Mouse (Mus musculus) skeletal muscle tissue, adult 2 months (tissue): ENCODE measurements around the gene E130114P18Rik.
A peak's percentile ranks its signal among the peaks of the same experiment; 100 is the strongest.

Experiments
- DNase-seq: peaks from one replicate; pipeline ENCODE4 v3.0.0-alpha.2; 2012; ENCODE audit warnings: low read depth, low spot score

Gene E130114P18Rik

DNA sequence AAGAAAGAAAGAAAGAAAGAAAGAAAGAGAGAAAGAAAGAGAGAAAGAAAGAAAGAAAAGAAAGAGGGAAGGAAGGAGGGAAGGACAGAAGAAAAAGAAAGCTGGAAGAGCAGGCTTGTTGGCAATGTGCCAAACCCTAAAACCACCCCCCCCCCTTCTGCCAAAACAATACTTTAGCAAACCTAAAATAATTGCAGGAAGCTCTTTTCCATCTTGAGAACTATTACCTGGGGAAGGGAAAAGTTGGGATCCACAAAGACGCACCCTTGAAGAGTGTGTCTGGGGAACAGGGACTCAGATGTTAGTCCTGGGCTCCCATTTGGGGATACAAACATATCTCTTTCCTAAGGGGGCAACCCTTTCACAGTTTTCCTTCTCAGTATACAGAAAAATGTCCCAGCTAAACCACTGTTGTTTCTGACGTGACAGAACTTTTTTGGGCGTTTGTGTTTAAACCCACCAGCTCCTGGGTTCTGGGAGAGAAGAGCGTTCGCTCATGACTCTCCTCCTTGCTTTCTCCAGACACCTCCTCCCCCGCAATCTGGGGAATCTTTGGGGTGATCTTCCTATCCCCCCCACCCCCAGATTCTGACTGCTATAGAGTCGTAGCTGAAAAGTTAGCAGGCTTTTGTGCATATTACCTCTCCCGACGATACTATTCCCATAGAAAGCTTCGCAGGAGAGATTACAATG lies 1.3 kb downstream of the E130114P18Rik start:
- DNase-seq = no peak

DNA sequence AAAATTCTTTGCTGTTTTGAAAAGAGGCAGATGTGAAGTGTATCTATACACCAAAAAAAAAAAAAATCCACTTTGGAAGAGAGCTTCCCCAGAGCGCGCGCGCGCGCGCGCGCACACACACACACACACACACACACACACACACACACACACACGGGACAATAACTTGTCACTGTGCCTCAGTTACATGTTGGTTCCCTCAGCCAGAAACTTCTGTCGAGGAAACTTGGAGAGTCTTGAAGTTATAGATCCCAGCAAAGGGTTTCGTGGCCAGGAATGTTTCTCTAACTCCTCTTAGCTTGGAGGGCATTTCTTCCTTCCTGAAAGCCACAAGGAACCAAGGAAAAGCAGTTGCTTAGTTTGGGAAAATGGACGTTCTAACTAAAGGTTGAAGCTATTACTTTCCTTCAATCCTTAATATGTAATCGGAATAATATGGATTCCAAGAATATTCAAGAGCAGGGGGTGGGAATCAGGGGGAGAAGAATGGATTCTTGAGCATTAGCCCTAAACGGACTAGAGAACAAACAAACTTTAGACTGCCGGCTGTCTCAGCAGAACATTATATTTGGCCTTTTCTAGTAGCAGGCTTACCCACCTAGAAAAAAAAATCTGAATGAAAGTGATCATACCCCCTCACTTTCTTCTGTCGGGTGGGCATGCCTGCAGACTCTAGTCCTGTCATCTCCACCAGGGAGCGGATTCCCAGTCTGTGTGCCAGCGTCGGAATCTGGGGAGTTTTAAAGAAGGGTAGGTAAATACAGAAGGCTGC lies 2.2 kb downstream of the E130114P18Rik start:
- no peak for DNase-seq

DNA sequence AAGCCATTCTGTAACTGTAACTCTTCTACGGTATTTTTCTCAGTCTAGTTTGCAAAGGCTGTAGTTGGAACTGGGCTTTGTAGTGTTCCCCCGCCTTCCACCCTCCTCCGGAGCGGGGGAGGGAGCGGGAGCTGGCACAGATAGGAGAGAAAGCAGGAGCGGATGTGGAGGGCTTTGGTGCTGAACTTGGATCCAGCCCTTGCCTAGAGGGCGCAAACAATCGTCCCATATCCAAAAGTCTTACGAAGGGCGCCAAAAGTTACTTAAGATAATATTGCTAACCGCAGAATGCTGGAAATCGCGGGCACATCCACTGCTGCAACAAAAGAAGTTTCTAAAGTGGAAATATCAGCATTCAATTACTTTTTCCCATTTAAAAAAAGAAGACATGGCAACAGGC lies 2.8 kb downstream of the E130114P18Rik start:
- DNase-seq = peak; percentile 88

DNA sequence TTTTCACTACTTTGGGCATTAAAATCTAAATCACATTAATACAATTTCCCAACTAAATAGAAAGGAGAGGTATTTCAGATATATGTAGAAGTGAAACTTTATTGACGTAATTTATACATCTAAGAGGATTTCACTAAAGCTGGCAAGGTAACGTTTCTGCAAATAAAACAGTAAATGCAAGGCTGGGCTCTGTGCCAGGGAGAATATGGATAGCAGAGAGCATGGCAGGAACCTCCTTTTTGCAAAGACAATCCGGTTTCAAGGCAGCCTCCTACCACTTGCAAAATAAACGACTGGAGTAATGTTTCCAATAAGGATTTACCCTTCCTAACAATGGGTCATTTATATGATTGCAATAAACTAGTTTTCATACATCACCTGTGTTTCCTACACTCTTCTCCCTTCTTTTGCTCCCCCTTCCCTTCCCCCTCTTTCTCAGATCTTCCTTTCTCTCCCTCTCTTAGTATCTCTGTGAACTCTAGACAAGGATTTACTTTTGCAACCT lies 3.4 kb downstream of the E130114P18Rik start:
- no peak for DNase-seq

DNA sequence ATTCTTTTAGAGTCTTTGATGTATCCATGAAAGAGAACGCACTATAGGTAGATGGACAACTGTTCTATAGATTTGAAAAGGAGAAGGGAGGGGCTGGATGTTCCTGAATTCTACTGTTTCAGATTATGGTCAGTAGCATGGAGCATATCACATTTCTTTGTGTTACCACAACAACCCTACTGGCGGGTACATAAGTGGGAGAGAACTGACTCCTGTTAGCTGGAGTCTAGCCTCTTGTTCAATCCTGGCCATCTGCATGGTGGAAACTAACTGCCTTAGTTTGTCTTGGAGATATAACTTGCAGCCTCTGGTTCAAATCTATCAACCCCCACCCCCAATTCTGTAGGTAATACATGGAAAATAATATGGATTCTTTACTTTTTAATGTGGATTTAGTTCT lies 4.1 kb downstream of the E130114P18Rik start:
- no peak for DNase-seq

DNA sequence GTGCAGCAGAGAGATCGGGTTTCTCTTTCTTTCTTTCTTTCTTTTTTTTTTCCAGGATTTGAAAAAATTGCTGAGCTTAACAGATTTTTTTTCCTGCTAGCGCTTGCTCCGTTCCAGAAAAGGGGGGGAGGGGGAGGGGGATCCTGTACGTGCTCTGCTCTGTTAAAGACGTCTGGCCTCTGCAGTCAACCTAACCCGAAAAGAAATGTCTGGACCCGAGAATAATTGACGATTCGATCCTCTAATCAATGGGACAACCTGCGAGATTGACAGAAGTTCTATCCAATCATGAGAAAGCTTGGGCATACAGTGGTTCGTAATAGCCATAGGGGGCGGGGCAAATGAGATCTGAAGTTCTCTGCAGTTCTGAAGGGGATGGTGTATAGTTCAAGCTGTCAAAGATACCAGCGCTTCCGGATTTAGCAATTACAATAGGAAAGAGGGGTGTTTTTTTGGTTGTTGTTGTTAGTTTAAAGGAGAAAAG lies 4.7 kb downstream of the E130114P18Rik start:
- peak; percentile 99 for DNase-seq

DNA sequence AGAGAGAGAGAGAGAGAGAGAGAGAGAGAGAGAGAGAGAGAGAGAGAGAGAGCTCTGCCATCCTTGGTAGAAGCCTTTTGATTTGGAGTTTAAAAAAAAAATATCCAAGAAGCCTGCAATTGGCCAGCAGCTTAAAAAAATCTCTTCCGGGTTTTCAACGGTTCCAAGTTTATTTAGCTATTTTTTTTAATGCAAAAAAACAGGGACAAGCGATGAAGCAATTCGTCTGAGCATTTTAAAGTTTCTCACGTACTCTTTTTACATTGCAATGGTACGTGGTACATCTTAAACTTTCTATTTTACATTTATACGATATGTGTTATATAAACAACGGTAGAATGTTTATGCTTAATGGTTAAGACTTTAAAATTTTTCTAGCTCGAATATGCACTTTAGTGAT lies 5.2 kb downstream of the E130114P18Rik start, which contains the start of gene Nfia:
Nfia (plus strand) TSS at position 94 of the 400 bp plus-strand sequence.
- DNase-seq = no peak

DNA sequence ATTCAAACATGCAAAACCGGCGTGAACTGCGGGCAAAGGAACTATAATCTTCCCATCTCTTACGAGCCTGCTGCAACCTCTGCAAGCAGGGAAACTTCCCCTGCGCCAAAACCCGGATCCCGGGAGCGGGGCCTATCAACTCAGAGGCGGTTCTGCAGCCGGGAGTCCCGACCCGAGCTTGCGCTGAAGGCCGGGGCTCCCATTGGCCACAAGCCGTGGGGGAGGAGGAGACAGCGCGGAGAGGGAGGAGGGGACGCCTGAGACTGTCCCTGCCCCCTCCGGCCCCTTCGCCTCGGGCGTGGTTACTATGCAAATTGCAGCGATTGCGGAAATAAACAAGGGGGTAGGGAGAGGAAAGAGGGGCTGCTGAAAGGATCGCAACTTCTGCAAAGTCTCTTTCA lies 5.8 kb downstream of the E130114P18Rik start:
- DNase-seq = peak; percentile 98

DNA sequence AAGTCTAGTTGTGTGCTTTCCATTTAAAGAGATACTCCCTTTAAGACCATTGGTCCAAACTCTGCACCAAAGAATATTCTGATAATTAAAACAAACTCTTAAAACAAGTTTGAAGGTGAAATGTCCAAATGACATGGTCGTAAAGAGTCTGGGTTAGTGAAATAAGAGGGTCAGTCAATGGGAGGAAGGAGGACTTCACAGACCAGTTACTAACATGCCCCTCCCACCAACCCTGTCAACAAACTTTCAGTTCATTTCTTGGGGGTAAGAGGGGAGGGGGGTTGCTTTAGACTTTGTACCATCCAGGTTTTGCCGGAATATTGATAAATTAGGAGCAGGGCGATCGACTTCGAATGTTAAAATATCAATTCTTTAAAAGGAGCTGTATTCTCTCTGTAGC lies 6.5 kb downstream of the E130114P18Rik start:
- no peak for DNase-seq

DNA sequence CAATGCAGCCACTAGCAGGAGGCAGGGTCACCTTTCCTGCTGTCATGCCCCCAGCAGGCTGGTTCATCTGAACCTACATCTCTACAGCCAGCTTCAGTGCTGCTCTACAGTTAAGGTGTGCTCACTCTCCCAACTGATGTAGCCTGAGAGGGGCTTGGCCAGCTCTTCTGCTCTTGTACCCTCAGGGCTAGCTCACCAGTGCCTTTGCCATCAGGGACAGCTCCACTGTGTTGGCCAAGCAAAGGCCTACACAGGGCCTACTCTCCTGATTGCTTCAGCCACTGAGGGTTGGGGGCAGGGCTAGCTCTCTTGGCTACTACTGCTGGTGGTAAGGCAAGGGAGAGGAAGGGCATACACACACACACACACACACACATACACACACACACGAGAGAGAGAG lies 8.0 kb downstream of the E130114P18Rik start:
- DNase-seq = no peak

DNA sequence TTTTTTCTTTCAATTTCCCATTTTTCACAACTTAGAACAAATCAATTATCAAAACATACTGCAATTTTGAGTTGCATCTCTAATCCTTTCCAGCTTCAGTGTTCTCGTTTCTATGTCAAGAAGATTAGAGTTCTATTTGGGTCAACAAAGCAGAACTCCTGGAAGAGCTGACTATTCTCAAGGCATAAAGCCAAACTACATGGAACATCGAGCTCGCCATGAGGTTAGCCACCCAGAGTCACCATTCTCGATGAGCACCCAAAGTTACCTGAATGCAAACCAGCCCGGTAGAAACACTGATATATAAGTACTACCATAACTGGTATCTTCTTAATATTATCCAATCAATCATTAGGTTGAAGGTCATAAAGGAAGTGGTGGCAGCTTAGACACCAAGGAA lies 10.4 kb downstream of the E130114P18Rik start:
- no peak for DNase-seq

DNA sequence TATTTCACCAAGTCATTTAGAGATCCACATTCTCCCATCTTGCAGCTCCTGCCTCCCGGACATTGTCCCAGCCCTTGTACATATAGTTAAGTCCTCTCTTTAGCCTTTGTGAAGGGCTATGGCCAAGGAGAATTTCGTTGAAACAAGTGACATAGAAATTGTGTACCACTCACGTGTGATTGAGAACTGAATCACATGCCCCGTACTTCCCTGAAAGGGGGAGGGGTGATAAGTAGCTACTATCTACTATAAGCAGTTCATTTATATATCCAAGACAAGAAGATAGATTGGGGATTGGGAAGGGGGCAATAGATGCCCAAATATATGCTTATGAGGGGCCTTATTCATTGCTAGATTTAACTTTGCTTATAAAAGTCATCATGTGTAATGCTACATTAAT lies 10.9 kb downstream of the E130114P18Rik start:
- DNase-seq = no peak

DNA sequence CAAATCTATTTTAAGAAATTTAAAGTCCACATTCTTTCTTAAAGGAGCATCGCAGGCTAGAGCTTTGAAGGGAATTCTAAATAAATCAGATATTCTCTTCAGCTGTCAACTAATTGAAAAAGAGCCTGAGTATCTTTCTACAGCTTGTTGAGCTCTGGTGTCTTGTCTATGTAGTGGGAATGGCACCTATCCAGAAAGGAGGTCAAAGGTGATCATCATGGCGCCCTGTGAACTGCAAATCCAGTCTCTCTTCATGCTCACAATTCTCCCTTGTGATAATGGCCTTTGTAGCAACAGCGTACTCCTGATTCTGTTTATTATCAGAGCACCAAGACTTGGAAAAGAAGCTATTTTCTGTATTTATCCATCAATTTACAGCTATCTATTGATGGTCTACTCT lies 11.8 kb downstream of the E130114P18Rik start:
- no peak for DNase-seq

DNA sequence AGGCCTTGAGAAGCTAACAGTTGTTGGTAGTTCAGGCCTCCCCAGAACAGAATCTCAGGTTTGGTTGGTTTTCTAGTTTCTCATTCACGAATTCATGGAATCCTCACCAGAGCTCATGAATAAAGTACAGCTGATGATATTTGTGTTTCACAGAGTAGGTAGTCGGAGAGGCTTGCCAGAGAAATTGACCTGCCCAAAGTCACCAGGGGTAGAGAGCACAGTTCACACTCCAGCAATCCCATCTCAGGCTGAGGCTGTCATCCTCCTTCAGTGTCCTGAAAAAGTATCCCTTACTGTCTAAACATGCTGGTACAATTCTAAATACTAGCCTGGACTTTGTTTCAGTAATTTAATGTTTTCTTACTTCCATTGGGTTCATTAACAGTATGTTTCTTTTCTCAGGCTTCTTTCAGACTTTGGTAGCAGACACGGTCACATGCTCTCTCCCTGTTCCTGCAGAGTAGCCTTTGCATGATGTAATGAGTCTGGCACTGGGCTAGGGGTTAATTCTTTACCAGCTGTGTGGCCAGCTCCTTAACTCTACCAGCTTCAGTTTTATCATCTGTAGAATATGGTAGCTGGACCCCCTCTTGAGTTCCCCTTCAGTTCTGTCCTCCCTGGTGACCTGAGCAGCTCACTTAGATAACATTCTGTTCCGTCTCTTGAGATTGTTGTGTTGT lies 12.4 kb downstream of the E130114P18Rik start:
- DNase-seq = no peak

DNA sequence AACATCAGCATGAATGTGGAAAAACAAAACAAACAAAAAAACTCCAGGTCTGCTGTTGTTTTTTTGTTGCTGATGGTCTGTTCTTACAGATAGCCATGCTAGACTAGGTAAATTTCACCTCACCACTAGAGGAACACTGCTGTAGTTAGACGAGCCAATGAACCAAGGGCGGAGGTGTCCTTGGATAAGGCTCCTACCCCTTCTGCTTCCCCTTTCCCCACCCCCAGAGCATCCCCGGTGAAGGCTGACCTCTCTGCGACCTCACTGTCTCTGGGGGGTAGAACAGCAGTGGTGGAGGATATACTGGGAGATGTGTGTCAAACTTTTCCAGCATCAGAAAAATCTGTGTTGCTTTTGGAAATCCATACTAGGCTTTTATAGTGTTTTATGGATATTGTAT lies 13.3 kb downstream of the E130114P18Rik start:
- no peak for DNase-seq

DNA sequence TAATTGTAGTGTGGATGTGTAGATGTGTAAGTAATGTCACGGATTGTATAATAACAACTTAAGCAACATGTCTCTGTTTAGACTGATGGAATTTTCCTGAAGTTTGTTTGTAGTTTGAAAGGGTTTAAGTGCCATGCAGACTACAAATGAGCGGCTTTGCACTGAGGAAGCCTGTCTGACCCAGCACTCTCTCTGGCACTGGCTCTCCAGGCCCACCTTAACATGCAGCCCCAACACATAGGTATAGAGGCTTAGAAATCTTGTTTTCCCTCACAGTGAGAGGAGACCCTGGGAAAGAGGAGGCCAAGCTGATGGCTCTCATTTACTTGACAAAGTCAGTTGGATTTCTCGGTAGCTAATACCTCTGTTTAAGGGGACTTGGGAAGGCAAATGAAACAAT lies 19.2 kb downstream of the E130114P18Rik start:
- DNase-seq = no peak

DNA sequence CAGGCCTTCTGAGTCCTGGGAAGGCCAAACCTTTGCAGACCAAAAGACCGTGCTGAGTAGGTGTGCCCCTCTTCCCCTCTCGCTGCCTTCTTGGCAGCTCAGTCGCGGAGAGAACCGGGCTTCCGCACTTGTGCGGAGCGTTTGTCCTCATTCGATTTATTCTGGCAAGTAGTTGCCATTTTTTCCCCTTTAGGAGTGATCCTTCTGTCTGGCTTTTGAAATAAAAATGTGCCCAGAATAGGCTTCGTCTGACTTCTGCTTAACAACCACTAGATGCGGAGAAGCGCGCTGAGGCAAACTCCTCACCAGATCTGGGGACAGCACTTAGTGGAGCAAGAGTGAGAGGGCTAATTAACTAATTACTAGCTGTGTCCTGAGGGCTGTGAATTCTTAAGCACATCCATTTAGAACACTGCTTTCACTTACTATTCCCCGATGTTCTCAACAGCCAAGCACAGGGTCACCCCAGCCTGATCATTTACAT lies 19.9 kb downstream of the E130114P18Rik start:
- DNase-seq = no peak

DNA sequence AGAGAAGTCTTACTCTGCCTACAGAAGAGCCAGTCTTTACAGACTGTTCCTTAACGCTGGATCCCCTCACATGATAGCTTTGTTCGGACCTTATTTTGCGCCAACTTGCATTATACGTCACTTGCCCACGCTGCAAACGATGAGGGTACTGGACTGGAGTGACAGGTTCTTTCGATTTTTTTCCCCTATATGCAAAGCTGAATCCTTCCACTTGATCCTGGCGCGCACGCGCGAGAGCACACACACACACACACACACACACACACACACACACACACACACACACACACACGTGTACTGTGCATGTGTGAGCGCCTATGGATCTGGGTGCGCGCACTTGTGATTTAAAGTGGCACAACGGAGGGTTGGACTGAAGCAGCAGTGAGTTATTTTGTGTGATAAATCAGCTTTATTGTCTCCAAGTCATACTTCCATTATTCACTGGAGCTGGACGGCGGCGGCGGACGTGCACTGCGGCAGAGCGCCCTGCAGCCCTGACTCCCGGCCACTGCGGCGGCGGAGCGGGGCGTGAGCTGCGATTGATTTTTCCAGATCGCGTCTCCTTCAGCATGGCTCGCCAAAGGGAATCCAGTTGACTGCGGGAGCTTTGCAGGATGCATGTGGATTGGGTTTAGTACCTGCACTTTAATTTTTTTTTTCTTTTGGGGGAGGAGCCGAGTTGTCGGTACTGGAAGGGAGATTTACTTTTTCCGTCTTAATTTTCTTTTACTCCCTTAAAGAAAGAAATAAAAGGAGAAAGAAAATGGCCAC lies 20.5 kb downstream of the E130114P18Rik start:
- peak; percentile 57 for DNase-seq

DNA sequence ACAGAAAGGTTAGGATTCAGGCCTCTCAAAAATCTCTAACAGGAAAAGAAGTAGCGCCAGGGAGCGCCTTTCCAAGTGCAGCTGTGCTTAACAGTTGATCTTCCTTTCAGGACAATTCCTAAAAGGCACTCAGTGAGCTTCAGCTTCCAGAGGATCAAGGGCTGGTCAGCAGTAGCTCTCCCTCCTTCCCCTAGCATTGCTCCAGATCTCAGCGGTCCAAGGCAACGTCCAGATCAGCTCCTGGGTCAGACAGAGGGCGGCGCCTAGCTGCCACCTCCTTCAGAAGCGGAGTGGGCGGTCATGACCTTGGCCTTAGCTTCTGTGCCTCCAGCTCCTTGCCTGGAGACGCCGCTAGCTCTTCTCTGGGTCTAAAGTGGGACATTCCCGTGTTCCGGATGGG lies 23.6 kb downstream of the E130114P18Rik start:
- DNase-seq = peak; percentile 79

DNA sequence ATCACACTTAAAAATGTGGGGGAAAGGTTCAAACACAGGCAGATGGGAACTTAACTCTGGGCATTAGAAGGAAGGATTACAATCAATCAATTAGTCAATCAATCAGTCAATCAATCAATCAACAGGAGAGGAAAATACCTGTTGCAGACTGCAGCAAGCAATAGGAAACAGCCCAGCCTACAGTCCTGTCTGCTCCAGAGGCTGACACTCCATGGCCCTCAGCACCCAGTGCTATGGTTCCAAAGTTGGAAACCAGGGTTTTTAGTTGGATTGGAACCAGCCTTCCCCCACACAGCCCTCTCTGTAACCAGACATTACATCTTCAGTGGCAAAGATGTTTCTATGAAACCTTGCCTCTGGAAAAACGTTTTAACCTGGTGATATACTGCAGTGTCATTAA lies 24.4 kb downstream of the E130114P18Rik start:
- no peak for DNase-seq

DNA sequence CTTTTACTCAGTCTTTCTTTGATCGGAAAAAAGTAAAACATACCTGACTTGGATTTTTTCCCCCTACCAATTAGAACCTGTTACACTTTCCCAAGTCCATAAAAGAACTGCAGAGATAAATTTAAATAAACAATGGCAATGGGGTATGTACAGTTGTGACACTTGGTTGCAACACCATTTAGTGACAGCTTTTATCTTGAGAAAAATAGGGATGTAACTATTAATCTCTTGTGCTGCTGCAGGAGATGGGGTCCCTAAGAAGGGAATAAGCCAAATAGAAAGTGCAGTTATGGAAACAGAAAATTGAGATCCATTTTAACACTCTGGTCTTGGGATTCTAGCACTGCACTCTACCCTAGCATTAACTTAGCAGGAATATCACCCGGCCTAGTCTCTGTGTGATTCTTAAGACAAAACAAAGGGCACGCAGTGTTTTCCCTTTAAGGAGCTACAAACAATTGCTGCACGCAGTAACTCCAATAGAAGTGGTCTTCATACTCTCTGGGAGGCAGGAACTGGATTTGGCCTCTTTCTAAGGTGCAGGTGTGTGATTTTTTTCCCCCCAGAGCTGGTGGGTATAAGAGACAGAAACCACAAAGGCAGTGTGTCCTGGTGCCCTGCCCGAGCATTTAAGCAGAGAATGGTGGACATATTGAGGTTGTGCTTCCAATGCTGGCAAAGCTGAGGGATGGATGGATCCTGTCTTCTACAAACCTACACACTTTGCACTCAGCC lies 25.4 kb downstream of the E130114P18Rik start:
- DNase-seq = no peak
